Mouse (Mus musculus) heart, embryonic 11.5 days (tissue): ENCODE measurements at regions not wholly inside any gene's neighbourhood (a gene's known extent, or its start where the extent isn't known, plus 50 kb on each side); places are given as distances from the start of the nearest gene placed in this dataset.

Experiments used
- ATAC-seq: fragments of 200-750 bp; cut with Nextera tagmentation; replicated peaks from 2 replicates; pipeline ENCODE4 v1.8.0; 2017; ENCODE audit warnings: moderate library complexity; ENCODE audit not compliant: insufficient number of reproducible peaks, low FRiP score, low TSS enrichment
- H3K27ac ChIP-seq: fragments of 300-500 bp; sonication (generic); 2 replicates; pipeline ENCODE4 v1.5.1; 2014; ENCODE audit warnings: mild to moderate bottlenecking, low read depth, low read length
- H3K27me3 ChIP-seq: fragments of 300-500 bp; sonication (generic); 2 replicates; pipeline ENCODE4 v1.6.1; 2014; ENCODE audit warnings: mild to moderate bottlenecking, low read length, mixed read lengths; ENCODE audit not compliant: control insufficient read depth, insufficient read depth
- H3K36me3 ChIP-seq: fragments of 300-500 bp; sonication (generic); 2 replicates; pipeline ENCODE4 v1.6.1; 2014; ENCODE audit warnings: mild to moderate bottlenecking, low read length, moderate library complexity, mixed read lengths; ENCODE audit not compliant: control insufficient read depth, insufficient read depth
- H3K4me1 ChIP-seq: fragments of 300-500 bp; sonication (generic); 2 replicates; pipeline ENCODE4 v1.6.1; 2014; ENCODE audit warnings: low read length; ENCODE audit not compliant: control insufficient read depth, insufficient read depth
- H3K4me2 ChIP-seq: fragments of 300-500 bp; sonication (generic); 2 replicates; pipeline ENCODE4 v1.6.1; 2014; ENCODE audit warnings: mild to moderate bottlenecking, moderate library complexity
- H3K4me3 ChIP-seq: fragments of 300-500 bp; sonication (generic); 2 replicates; pipeline ENCODE4 v1.5.1; 2014; ENCODE audit warnings: low read depth, low read length
- H3K9ac ChIP-seq: fragments of 300-500 bp; sonication (generic); 2 replicates; pipeline ENCODE4 v1.6.1; 2014; ENCODE audit warnings: mild to moderate bottlenecking, low read depth, low read length, moderate library complexity
- H3K9me3 ChIP-seq: fragments of 300-500 bp; sonication (generic); replicated peaks from 2 replicates; pipeline ENCODE4 v1.6.1; 2016; ENCODE audit warnings: low read length; ENCODE audit not compliant: control insufficient read depth
- WGBS: fragments of 180-500 bp; shearing (Covaris S2); extraction: QIAGEN DNeasy Blood & Tissue Kit; methylation state at CpG from one replicate; pipeline ENCODE4 v1.1.7; 2014; ENCODE audit not compliant: insufficient replicate concordance; 5-methylcytosine and 5-hydroxymethylcytosine counted together

DNA sequence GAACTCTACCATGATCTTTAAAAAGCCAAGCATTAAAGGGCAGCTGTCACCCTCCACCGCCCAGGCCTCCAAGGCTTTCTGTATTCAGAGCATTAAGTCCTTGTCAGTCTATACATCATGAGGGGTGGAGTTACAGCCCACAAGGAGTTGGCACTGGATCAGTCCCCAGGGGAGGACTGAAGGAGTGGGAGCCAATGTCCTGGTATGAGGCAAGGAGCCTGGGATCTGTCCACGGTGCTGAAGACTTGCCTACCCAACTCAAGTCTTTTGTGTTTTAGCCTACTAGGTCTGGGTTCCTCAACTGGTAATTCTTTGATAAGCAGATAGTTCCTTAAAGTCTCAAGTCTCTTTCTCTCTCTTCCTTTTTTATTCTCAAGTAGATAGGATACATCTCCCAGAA is 90.1 kb downstream of the Mrm1 start:
- H3K36me3 ChIP-seq = no peaks in the 10 kb centered on the region
- H3K27ac ChIP-seq = no peak overlapping the region
- no peak for ATAC-seq
- no peak overlapping the region for H3K9ac ChIP-seq
- H3K4me2 ChIP-seq = no peak overlapping the region
- H3K27me3 ChIP-seq = peaks cover 3% of the 10 kb centered on the region; the same call in 1 of the 2 replicates
- no peak overlapping the region for H3K4me3 ChIP-seq
- 8% methylated on average over 2 of the region's 2 CpGs for WGBS
- H3K4me1 ChIP-seq = no peaks in the 10 kb centered on the region
- no peaks in the 10 kb centered on the region for H3K9me3 ChIP-seq

GRCm38 (mm10) chr11:84725936-84726613 is 93.2 kb downstream of the Mrm1 start:
- no peaks in the 10 kb centered on the region for H3K36me3 ChIP-seq
- H3K27me3 ChIP-seq = peaks cover 7% of the 10 kb centered on the region
- 68% methylated on average over 18 of the region's 18 CpGs for WGBS

GRCm38 (mm10) chr11:84725177-84725792 is 94.0 kb downstream of the Mrm1 start:
- Histone ChIP-seq H3K27me3 (peaks cover 7% of the 10 kb centered on the region), H3K4me2 (no peak overlapping the region), H3K27ac (no peak overlapping the region), H3K4me1 (no peaks in the 10 kb centered on the region), H3K36me3 (no peaks in the 10 kb centered on the region), H3K9me3 (no peaks in the 10 kb centered on the region), H3K9ac (no peak overlapping the region), H3K4me3 (no peak overlapping the region)
- no peak for ATAC-seq
- WGBS = 41% methylated on average over 11 of the region's 11 CpGs

More at GRCm38 (mm10) chr11:84725936-84726613, 93.2 kb downstream of the Mrm1 start:
- Histone ChIP-seq H3K27ac (no peak overlapping the region), H3K9ac (no peak overlapping the region), H3K9me3 (no peaks in the 10 kb centered on the region), H3K4me1 (no peaks in the 10 kb centered on the region), H3K4me2 (no peak overlapping the region), H3K4me3 (no peak overlapping the region)
- ATAC-seq = no peak

GRCm38 (mm10) chr11:84724080-84724479 is 95.2 kb downstream of the Mrm1 start:
- no peak overlapping the region for H3K9ac ChIP-seq
- ATAC-seq = no peak
- peaks cover 7% of the 10 kb centered on the region for H3K27me3 ChIP-seq
- no peaks in the 10 kb centered on the region for H3K36me3 ChIP-seq
- no peaks in the 10 kb centered on the region for H3K9me3 ChIP-seq
- H3K4me1 ChIP-seq = no peaks in the 10 kb centered on the region
- H3K4me3 ChIP-seq = no peak overlapping the region
- no peak overlapping the region for H3K27ac ChIP-seq
- no peak overlapping the region for H3K4me2 ChIP-seq
- 4% methylated on average over 18 of the region's 18 CpGs for WGBS

DNA sequence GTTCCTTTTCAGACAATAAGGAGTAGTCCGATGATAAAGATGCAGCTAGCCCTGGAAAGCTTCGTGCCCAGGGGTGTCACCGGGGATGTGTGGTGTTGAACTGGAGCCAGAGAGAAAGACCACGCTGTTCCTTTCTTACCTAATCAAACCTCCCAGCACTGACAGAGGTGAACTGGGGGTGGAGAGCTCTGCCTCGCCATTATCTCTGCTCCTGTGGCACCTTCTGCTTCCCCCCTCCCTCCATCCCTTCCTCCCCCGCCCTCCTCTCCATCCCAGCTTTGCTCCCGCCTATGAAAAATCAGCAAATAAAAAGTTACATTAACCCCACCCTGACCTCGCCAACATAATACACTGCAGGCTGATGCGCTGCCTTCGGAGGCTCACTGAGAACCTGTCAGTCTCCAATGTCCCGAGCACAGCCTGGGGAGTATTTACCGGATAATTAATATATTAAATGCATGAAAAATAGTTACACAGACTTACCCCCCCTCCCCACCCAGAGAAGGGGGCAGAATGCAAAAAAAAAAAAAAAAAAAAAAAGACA is 96.6 kb downstream of the Mrm1 start:
- no peaks in the 10 kb centered on the region for H3K36me3 ChIP-seq
- no peak overlapping the region for H3K4me3 ChIP-seq
- H3K9ac ChIP-seq = no peak overlapping the region
- ATAC-seq = no peak
- WGBS = 63% methylated on average over 12 of the region's 12 CpGs
- no peak overlapping the region for H3K4me2 ChIP-seq
- H3K27me3 ChIP-seq = peaks cover 7% of the 10 kb centered on the region
- H3K4me1 ChIP-seq = no peaks in the 10 kb centered on the region
- no peaks in the 10 kb centered on the region for H3K9me3 ChIP-seq
- no peak overlapping the region for H3K27ac ChIP-seq

DNA sequence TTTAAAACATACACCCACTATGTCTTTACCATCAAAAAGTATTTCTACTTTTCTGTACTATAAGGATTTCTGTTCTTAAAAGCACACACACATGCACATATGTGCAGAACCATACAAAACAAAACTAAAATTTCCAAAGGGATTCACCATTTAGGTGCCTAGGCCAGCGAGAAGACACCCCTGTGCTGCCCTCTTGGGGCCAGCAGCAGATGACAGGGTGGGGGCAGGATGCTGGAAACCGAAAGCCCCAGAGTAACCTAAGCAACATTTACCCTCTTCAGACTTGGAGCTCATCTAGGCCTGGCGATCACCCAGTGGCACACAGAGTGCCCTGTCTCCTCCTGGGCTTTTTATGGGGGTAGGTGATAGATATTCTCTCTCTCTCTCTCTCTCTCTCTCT is 97.3 kb downstream of the Mrm1 start:
- no peak overlapping the region for H3K4me3 ChIP-seq
- no peak overlapping the region for H3K4me2 ChIP-seq
- no peak overlapping the region for H3K9ac ChIP-seq
- H3K9me3 ChIP-seq = no peaks in the 10 kb centered on the region
- no peak for ATAC-seq
- H3K27me3 ChIP-seq = peaks cover 7% of the 10 kb centered on the region
- no peaks in the 10 kb centered on the region for H3K4me1 ChIP-seq
- no peak overlapping the region for H3K27ac ChIP-seq
- no peaks in the 10 kb centered on the region for H3K36me3 ChIP-seq
- 33% methylated on average over 3 of the region's 3 CpGs for WGBS

- Histone ChIP-seq H3K4me1 (no peaks in the 10 kb centered on the region), H3K27me3 (peaks cover 7% of the 10 kb centered on the region), H3K9ac (no peak overlapping the region), H3K9me3 (no peaks in the 10 kb centered on the region), H3K4me3 (no peak overlapping the region), H3K4me2 (no peak overlapping the region), H3K36me3 (no peaks in the 10 kb centered on the region), H3K27ac (no peak overlapping the region)
- ATAC-seq = no peak
- WGBS = 61% methylated on average over 2 of the region's 2 CpGs
These were observed 98.2 kb downstream of the Mrm1 start for GRCm38 (mm10) chr11:84721150-84721549.

GRCm38 (mm10) chr11:84719781-84720180 is 99.5 kb downstream of the Mrm1 start:
- no peak overlapping the region for H3K4me2 ChIP-seq
- no peak overlapping the region for H3K27ac ChIP-seq
- no peaks in the 10 kb centered on the region for H3K36me3 ChIP-seq
- no peak overlapping the region for H3K9ac ChIP-seq
- no peak for ATAC-seq
- 87% methylated on average over 1 of the region's 1 CpGs for WGBS
- peaks cover 7% of the 10 kb centered on the region for H3K27me3 ChIP-seq
- H3K9me3 ChIP-seq = no peaks in the 10 kb centered on the region
- H3K4me3 ChIP-seq = no peak overlapping the region
- no peaks in the 10 kb centered on the region for H3K4me1 ChIP-seq

DNA sequence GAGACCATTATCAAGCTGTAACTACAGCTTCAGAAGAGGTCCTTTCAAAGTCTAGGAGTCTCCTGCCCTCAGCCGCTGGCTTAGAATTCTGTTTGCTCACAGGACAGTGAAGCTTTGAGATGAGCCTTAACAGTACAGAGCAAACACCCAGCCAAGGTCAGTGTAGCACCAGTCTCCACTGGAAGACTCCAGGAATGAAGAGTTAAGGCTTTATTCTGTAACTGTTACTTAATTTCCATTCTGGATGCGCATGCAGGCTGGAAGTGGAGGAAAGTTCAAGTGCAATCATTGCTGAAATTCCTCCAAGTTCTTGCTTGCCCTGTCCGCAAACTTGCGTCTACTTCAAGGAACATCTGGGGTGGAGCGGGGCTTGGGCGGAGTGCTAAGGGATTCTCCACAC is 106.6 kb downstream of the Mrm1 start:
- no peak overlapping the region for H3K4me3 ChIP-seq
- ATAC-seq = no peak
- no peaks in the 10 kb centered on the region for H3K9me3 ChIP-seq
- no peak overlapping the region for H3K4me2 ChIP-seq
- H3K27me3 ChIP-seq = peaks cover 8% of the 10 kb centered on the region
- H3K9ac ChIP-seq = no peak overlapping the region
- no peak overlapping the region for H3K27ac ChIP-seq
- no peaks in the 10 kb centered on the region for H3K36me3 ChIP-seq
- no peaks in the 10 kb centered on the region for H3K4me1 ChIP-seq
- 87% methylated on average over 6 of the region's 6 CpGs for WGBS
